Mouse (Mus musculus) cerebellum, adult 9-10 months (tissue): ENCODE data around the gene Rnf224.

Source experiments
- DNase-seq: peaks from one replicate; pipeline ENCODE4 v3.0.0; 2022

Gene Rnf224

DNA sequence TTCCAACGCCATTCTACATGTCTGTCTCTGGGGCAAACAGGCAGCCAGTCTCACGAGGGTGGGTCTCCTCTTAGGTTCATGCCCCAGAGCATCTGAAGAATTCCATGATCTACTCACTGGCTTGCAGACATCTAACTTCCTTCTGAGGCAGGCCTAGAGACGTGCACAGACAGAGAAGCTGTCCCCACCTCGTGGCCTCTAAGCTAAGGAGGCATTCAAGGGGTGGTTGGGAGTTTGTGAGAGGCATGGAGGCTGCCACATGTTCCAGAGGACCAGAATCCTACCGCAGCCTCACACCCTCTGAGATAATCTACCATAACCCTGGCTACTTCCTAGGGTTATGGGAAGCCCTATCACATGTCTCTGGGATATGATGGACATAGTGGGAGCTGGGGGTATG, 42.6 kb downstream of the Rnf224 start:
- DNase-seq, result no peak

DNA sequence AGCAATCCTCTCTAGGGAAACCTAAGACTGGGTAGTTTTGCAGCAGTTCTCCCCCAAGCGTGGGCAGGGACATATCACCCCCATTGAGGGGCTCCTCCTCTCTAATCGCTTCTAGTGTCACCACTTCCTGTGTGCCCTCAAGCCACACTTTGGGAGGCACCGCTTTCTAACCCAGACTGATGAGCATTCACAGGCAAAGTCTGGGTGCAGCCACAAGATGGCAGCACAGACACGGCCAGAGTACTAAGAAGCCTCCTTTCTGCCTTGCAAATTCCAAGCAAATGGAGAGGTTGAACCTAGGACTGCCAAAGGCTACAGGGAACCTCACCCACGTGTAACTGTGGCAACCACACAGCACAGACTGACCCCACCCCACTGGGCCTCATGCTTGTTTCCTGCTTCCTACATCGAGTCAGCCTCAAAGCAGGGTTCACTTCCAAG, 43.2 kb downstream of the Rnf224 start:
- peak; percentile 90 for DNase-seq

DNA sequence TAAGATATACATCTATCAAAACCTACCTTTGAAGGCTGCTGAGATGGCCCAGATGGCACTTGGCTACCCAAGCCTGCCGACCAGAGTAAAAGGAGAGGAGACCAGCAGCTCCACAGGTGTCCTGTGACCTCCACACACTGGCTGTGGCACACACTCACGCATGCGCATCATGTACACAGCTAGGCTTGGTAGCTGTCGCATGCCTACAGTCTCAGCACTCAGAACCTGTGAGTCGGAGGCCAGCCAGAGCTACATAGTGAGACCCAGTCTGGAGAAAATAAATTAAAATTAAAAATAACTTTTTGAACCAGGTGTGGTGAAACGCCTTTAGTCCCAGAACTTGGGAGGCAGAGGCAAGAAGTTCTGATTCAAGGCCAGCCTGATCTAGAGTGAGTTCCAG, 48.7 kb downstream of the Rnf224 start:
- no peak for DNase-seq

GRCm38 (mm10) chr2:25186575-25186930, 50.0 kb downstream of the Rnf224 start:
- no peak for DNase-seq

DNA sequence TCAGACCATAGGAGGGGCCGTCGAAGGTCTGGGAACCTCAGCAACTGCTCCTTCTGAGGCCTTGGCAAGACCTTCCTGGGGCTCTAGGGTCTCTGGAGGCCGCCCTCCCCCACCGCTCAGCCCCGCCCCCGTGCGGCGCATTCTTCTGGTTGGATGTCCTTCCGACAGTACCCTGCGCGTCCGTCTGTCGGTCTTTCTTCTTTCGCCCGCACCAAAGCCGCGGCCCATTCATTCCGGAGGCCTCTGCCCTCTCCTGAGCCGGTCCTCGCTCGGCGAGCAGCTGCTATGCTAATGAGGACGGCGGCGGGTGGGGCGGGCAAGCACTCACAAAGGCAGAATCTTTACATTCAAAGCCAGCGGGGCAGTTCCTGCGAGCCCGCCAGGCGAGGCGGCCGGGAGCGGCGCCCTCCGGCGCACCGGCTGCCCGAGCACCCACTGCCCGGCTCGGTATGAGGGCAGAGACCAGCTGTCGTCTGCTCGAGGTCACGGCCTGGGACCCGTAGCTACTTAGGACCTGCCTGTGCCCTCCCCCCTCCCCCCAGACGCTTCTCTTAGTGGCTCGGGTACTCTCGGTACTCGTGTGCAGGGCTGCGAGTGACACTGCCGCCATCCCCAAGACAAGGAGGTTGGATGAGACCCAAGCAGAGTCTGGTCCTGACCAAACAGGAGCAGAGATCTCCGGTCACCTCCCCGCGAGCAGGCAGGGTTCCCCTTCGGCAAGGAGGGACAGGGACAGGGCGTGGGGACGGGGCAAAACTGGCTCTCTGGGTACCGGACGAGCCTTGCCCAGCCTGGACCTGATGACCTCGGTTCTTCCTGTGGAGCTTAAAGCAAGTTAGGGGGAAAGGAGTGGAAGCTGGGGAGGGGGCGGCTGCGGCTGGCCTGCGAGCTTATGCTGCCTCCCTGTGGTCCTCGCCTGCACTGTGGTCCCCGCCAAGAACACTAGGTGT, 50.7 kb downstream of the Rnf224 start:
- DNase-seq, result no peak

DNA sequence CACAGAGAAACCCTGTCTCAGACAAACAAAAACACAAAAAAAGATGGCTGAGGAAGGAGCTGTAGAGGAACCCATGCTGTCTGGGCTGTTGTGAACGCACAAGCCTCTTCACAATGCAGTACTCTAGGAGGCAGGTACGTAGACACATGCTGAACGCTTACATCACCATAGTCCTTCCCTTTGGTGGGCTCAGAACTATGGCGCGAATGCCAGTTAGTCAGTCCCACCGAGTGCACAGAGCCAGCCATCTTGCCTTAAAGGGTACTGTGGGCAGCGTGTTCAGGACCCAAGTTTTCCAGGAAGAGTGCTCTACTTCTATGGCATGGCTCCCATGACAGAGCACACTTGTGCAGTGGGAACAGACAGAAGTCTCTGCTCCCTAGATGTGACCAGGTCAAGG, 52.1 kb downstream of the Rnf224 start:
- DNase-seq, result no peak
